Mouse (Mus musculus): ENCODE measurements around the gene Gm17359. TPM values are rescaled to one million over a fixed set of nuclear protein-coding genes. Genes with fewer than 3 reads are reported as not detected.

Gm17359 gene
- polyA plus RNA-seq, 1 experiment from 2014 or later, result not detected

GRCm38 (mm10) chr3:79501166-79501728 is 164.8 kb downstream of the Gm17359 start:
- H3K27me3 ChIP-seq (replicated peaks; ENCODE audit: control insufficient read depth, insufficient read depth, low read length), result no peaks in the 10 kb centered on the region
- no peak for ATAC-seq
- H3K4me3 ChIP-seq (ENCODE audit: low read depth, low read length), result no peak overlapping the region
- no peak overlapping the region for H3K27ac ChIP-seq (ENCODE audit: low read depth, low read length)
- H3K36me3 ChIP-seq (ENCODE audit: control insufficient read depth, insufficient read depth), result 0 out of 2 replicates have a peak, but pooled peaks cover 4% of the 10 kb centered on the region
- no peaks in the 10 kb centered on the region for H3K4me1 ChIP-seq (replicated peaks; ENCODE audit: control insufficient read depth, insufficient read depth, low read length)
- WGBS, result 85% methylated on average over 2 of the region's 2 CpGs
- H3K9me3 ChIP-seq (ENCODE audit: control insufficient read depth), result no peaks in the 10 kb centered on the region
- TF ChIP-seq CTCF (IDR thresholded peaks at IDR 0.05; ENCODE audit: low read depth), result peak; percentile 13
- no peak overlapping the region for H3K9ac ChIP-seq (ENCODE audit: low read depth, low read length)
- H3K4me2 ChIP-seq (replicated peaks; ENCODE audit: low read depth), result no peak overlapping the region

Other genes starting within 250 kb of the Gm17359 start
- gene Rapgef2, start 50.1 kb upstream of the Gm17359 start, polyA plus RNA-seq (2015; fragmentation: Nextera tagmentation; extraction: Ambion mirVana), result 3.2 and 4.1 TPM in 2 replicates
- gene Fnip2, start 231.1 kb downstream of the Gm17359 start, polyA plus RNA-seq (2015; fragmentation: Nextera tagmentation; extraction: Ambion mirVana), result 3.3 and 3.4 TPM in 2 replicates

Data from intestine, postnatal 0 days (tissue).